ENCODE assay signal across 10 mouse cellular contexts in genomic region chr13:51261619-51262018, GRCm38 (mm10).
DNase-seq lines count a peak whose midpoint lies in the region; ATAC-seq lines count a peak whose summit lies in the region.
"Had no signal": no experiment of that assay in that cellular context is flagged by ENCODE, and none has a peak within 500 bp of the region (broad histone marks: within the 10 kb centered on the region; RNA-seq: fewer than 3 reads in every experiment).

No protein-coding gene starts in this region.

- no peak overlapping the region for H3K4me3 ChIP-seq in heart, embryonic 10.5 days
- H3K4me3 ChIP-seq in limb, embryonic 11.5 days (ENCODE audit: low read depth, low read length) = no peak overlapping the region
- H3K4me3 ChIP-seq in liver, embryonic 11.5 days (ENCODE audit: low read depth, low read length) = no peak overlapping the region

- no peaks in the 10 kb centered on the region for H3K9me3 ChIP-seq in heart, embryonic 10.5 days
- H3K9me3 ChIP-seq in limb, embryonic 11.5 days (ENCODE audit: control insufficient read depth, low read length) = no peaks in the 10 kb centered on the region; the same call in 1 of the 2 replicates
- H3K9me3 ChIP-seq in liver, embryonic 11.5 days (ENCODE audit: control insufficient read depth, low read length) = no peaks in the 10 kb centered on the region

- DNase-seq in heart, embryonic 10.5 days (ENCODE audit: low spot score) = no peak
- no peak for DNase-seq in heart, postnatal 14 days
- DNase-seq in right cerebral cortex, adult 18-20 months = peak; percentile 73
- no peak for DNase-seq in right cerebral cortex, postnatal 14 days
- DNase-seq in limb, embryonic 11.5 days (ENCODE audit: low spot score) = peak; percentile 60
- no peak for DNase-seq in cerebellum, adult 9-10 months
- DNase-seq in liver, embryonic 11.5 days (ENCODE audit: low spot score) = no peak
- DNase-seq in urinary bladder, adult 18-20 months (ENCODE audit: low spot score in 2 of 2) = no peak
- DNase-seq: lung, postnatal 10 days; thymus, postnatal 4 days had no signal

- H3K4me2 ChIP-seq in limb, embryonic 11.5 days (ENCODE audit: low read depth, severe bottlenecking) = peak overlapping the region; percentile 12; the same call in 1 of the 2 replicates
- H3K4me2 ChIP-seq in liver, embryonic 11.5 days = no peak overlapping the region

- no peaks in the 10 kb centered on the region for H3K27me3 ChIP-seq in heart, embryonic 10.5 days (ENCODE audit: insufficient read depth, poor library complexity, severe bottlenecking)
- no peaks in the 10 kb centered on the region for H3K27me3 ChIP-seq in limb, embryonic 11.5 days (ENCODE audit: control insufficient read depth, insufficient read depth, low read length)
- H3K27me3 ChIP-seq in liver, embryonic 11.5 days (replicated peaks; ENCODE audit: control insufficient read depth, insufficient read depth, low read length) = no peaks in the 10 kb centered on the region

- intact Hi-C loops in heart, postnatal 14 days (cut with DNase I) = no loop called here

- peak overlapping the region; percentile 43 for H3K9ac ChIP-seq in limb, embryonic 11.5 days (ENCODE audit: low read length)
- H3K9ac ChIP-seq in liver, embryonic 11.5 days (ENCODE audit: low read depth, low read length) = no peak overlapping the region

- ATAC-seq in limb, embryonic 11.5 days (ENCODE audit: insufficient number of reproducible peaks, low FRiP score, low TSS enrichment, low read depth) = peak; percentile 29; the same call in 1 of the 2 replicates
- ATAC-seq in liver, embryonic 11.5 days (replicated peaks; ENCODE audit: low FRiP score) = no peak

- H3K4me1 ChIP-seq in heart, embryonic 10.5 days = peaks cover 6% of the 10 kb centered on the region; the same call in 1 of the 2 replicates
- H3K4me1 ChIP-seq in limb, embryonic 11.5 days (ENCODE audit: control insufficient read depth, insufficient read depth, low read length) = peaks cover 43% of the 10 kb centered on the region
- H3K4me1 ChIP-seq in liver, embryonic 11.5 days (replicated peaks; ENCODE audit: control insufficient read depth, insufficient read depth, low read length) = no peaks in the 10 kb centered on the region

- H3K36me3 ChIP-seq in heart, embryonic 10.5 days = no peaks in the 10 kb centered on the region
- H3K36me3 ChIP-seq in limb, embryonic 11.5 days (ENCODE audit: control insufficient read depth, insufficient read depth, low read length) = no peaks in the 10 kb centered on the region
- H3K36me3 ChIP-seq in liver, embryonic 11.5 days (ENCODE audit: control insufficient read depth, insufficient read depth, low read length) = no peaks in the 10 kb centered on the region

- WGBS in heart, embryonic 10.5 days = 77% methylated on average over 8 of the region's 8 CpGs
- WGBS in limb, embryonic 11.5 days = 38% methylated on average over 8 of the region's 8 CpGs
- 71% methylated on average over 8 of the region's 8 CpGs for WGBS in liver, embryonic 11.5 days

- H3K27ac ChIP-seq in heart, embryonic 10.5 days = 0 out of 2 replicates have a peak overlapping the region, but pooled peaks have one; percentile 10
- peak overlapping the region; percentile 94 for H3K27ac ChIP-seq in limb, embryonic 11.5 days (replicated peaks; ENCODE audit: low read depth, low read length)
- no peak overlapping the region for H3K27ac ChIP-seq in liver, embryonic 11.5 days (ENCODE audit: low read depth, low read length)

Comparison
In these comparisons a context has a peak if more than half of its experiments do, and no peak if none do; other contexts are left out.
1. DNase-seq: peak in right cerebral cortex, adult 18-20 months (single experiment) and limb, embryonic 11.5 days (single experiment); none in heart, embryonic 10.5 days (single experiment), heart, postnatal 14 days (0 of 2), right cerebral cortex, postnatal 14 days (single experiment), cerebellum, adult 9-10 months (single experiment), liver, embryonic 11.5 days (single experiment) and urinary bladder, adult 18-20 months (0 of 2).